Mouse (Mus musculus) CH12.LX (cell line): ENCODE results near the gene Dpep1. TPM values are rescaled to one million over a fixed set of nuclear protein-coding genes. Genes with fewer than 3 reads are reported as not detected.

ENCODE experiments used
- DNase-seq: peaks from one replicate; pipeline ENCODE4 v3.0.0-alpha.2; 2013; ENCODE audit errors: extremely low read depth
- H3K27ac ChIP-seq: 2 replicates; pipeline ENCODE4 v1.5.1; 2012; ENCODE audit warnings: low read depth, mild to moderate bottlenecking, control low read depth, moderate library complexity; ENCODE audit not compliant: insufficient read depth
- H3K27me3 ChIP-seq: replicated peaks from 2 replicates; pipeline ENCODE3; 2012; ENCODE audit warnings: inconsistent platforms
- H3K36me3 ChIP-seq, 2 experiments: replicated peaks in 1 of 2; 2 replicates each; pipeline versions ENCODE3 to v1.6.1; 2012; ENCODE audit warnings: inconsistent platforms in 1 of 2, low read length in 1 of 2, mild to moderate bottlenecking in 1 of 2, mixed read lengths in 1 of 2, moderate library complexity in 1 of 2; ENCODE audit not compliant: control insufficient read depth in 1 of 2, insufficient read depth in 1 of 2
- H3K4me1 ChIP-seq, 2 experiments: 2 replicates each; pipeline ENCODE4 v1.6.1; 2012; ENCODE audit warnings: inconsistent platforms in 1 of 2, moderate library complexity in 1 of 2; ENCODE audit not compliant: insufficient read depth in 2 of 2, control insufficient read depth in 1 of 2
- H3K4me2 ChIP-seq: 2 replicates; pipeline ENCODE4 v1.6.1; 2012; ENCODE audit warnings: low read depth, mild to moderate bottlenecking, control low read depth; ENCODE audit not compliant: poor library complexity, insufficient read depth, severe bottlenecking
- H3K4me3 ChIP-seq, 3 experiments: fragments of 150-350 bp in 1 of 3; sonication (generic) in 1 of 3; replicated peaks in 1 of 3; 2 replicates each; pipeline versions ENCODE3 to v1.5.1; 2011 to 2012; ENCODE audit warnings: low read depth in 2 of 3, low read length in 2 of 3, mild to moderate bottlenecking in 2 of 3, moderate library complexity in 2 of 3, control low read depth in 1 of 3, improper control_type of control experiment in 1 of 3, inconsistent platforms in 1 of 3, mixed read lengths in 1 of 3; ENCODE audit not compliant: poor library complexity in 1 of 3
- H3K79me2 ChIP-seq: replicated peaks from 2 replicates; pipeline ENCODE4 v1.6.1; 2012; ENCODE audit warnings: mild to moderate bottlenecking, moderate library complexity; ENCODE audit not compliant: control insufficient read depth, poor library complexity, insufficient read depth, severe bottlenecking; ENCODE audit errors: extremely low read depth
- H3K9ac ChIP-seq: 2 replicates; pipeline ENCODE4 v1.6.1; 2012; ENCODE audit warnings: low read depth, mild to moderate bottlenecking, control low read depth, moderate library complexity; ENCODE audit not compliant: insufficient read depth
- H3K9me3 ChIP-seq: replicated peaks from 2 replicates; pipeline ENCODE3; 2012; ENCODE audit warnings: low read length, inconsistent platforms, mixed read lengths
- BHLHE40 ChIP-seq: IDR thresholded peaks from 2 replicates; pipeline ENCODE4 v1.6.1; 2011; ENCODE audit warnings: mild to moderate bottlenecking, low read depth, low read length, improper control_type of control experiment
- CHD1 ChIP-seq: IDR thresholded peaks from 2 replicates; pipeline ENCODE4 v1.6.1; 2012; ENCODE audit warnings: low read depth, low read length, improper control_type of control experiment, inconsistent platforms
- CTCF ChIP-seq, 2 experiments: IDR thresholded peaks in 1 of 2; conservative IDR thresholded peaks in 1 of 2; 2 replicates each; pipeline ENCODE4 v1.5.1; 2011 to 2012; ENCODE audit warnings: low read depth in 2 of 2, low read length in 2 of 2, improper control_type of control experiment in 1 of 2, inconsistent platforms in 1 of 2, mild to moderate bottlenecking in 1 of 2, moderate library complexity in 1 of 2
- ELF1 ChIP-seq: IDR thresholded peaks from 2 replicates; pipeline ENCODE4 v1.6.1; 2014; ENCODE audit warnings: low read depth, mild to moderate bottlenecking, inconsistent platforms, low read length, improper control_type of control experiment
- ETS1 ChIP-seq: conservative IDR thresholded peaks from 2 replicates; pipeline ENCODE4 v1.6.1; 2012; ENCODE audit warnings: low read depth, mild to moderate bottlenecking, inconsistent platforms, low read length, improper control_type of control experiment, moderate library complexity
- GABPA ChIP-seq: IDR thresholded peaks from 2 replicates; pipeline ENCODE4 v1.6.1; 2012; ENCODE audit warnings: low read depth, low read length, improper control_type of control experiment, inconsistent platforms; ENCODE audit not compliant: insufficient replicate concordance
- HCFC1 ChIP-seq: IDR thresholded peaks from 2 replicates; pipeline ENCODE4 v1.6.1; 2012; ENCODE audit warnings: low read depth, mild to moderate bottlenecking, inconsistent platforms, low read length, improper control_type of control experiment
- IRF4 ChIP-seq: IDR thresholded peaks from 2 replicates; pipeline ENCODE4 v1.6.1; 2014; ENCODE audit warnings: low read depth, mild to moderate bottlenecking, inconsistent platforms, low read length, improper control_type of control experiment
- KAT2A ChIP-seq: IDR thresholded peaks from 2 replicates; pipeline ENCODE4 v1.6.1; 2012; ENCODE audit warnings: low read length, improper control_type of control experiment, inconsistent platforms; ENCODE audit not compliant: insufficient replicate concordance
- MXI1 ChIP-seq: IDR thresholded peaks from 2 replicates; pipeline ENCODE4 v1.6.1; 2011; ENCODE audit warnings: mild to moderate bottlenecking, low read depth, low read length, improper control_type of control experiment
- POLR2A ChIP-seq: IDR thresholded peaks from 2 replicates; pipeline ENCODE4 v1.6.1; 2011; ENCODE audit warnings: low read depth, mild to moderate bottlenecking, improper control_type of control experiment, low read length
- RCOR1 ChIP-seq: conservative IDR thresholded peaks from 2 replicates; pipeline ENCODE4 v1.6.1; 2012; ENCODE audit warnings: low read depth, mild to moderate bottlenecking, inconsistent platforms, low read length, improper control_type of control experiment
- SIN3A ChIP-seq: IDR thresholded peaks from 2 replicates; pipeline ENCODE4 v1.6.1; 2012; ENCODE audit warnings: low read length, improper control_type of control experiment, inconsistent platforms
- TBP ChIP-seq: conservative IDR thresholded peaks from 2 replicates; pipeline ENCODE4 v1.6.1; 2011; ENCODE audit warnings: low read depth, low read length, improper control_type of control experiment
- TCF12 ChIP-seq: IDR thresholded peaks from 2 replicates; pipeline ENCODE4 v1.6.1; 2014; ENCODE audit warnings: low read depth, mild to moderate bottlenecking, inconsistent platforms, low read length, improper control_type of control experiment
- UBTF ChIP-seq: IDR thresholded peaks from 2 replicates; pipeline ENCODE4 v1.6.1; 2012; ENCODE audit warnings: low read depth, mild to moderate bottlenecking, inconsistent platforms, low read length, improper control_type of control experiment, moderate library complexity
- USF2 ChIP-seq: conservative IDR thresholded peaks from 2 replicates; pipeline ENCODE4 v1.6.1; 2011; ENCODE audit warnings: low read depth, low read length, improper control_type of control experiment
- ZMIZ1 ChIP-seq: IDR thresholded peaks from 2 replicates; pipeline ENCODE4 v1.6.1; 2012; ENCODE audit warnings: low read depth, mild to moderate bottlenecking, inconsistent platforms, low read length, improper control_type of control experiment
- dilution Hi-C: fragments of 300-500 bp; cut with MboI; formaldehyde crosslinking; loops from 2 replicates; pipeline ENCODE4 v1.14.3; 2020; ENCODE audit warnings: low sequenced_read_pairs; ENCODE audit not compliant: extremely low pct_unique_long_range_greater_than_20kb, extremely low pct_ligation_motif_present
- in situ Hi-C: fragments of 300-500 bp; cut with MboI; formaldehyde crosslinking; loops from 3 replicates; pipeline ENCODE4 v1.14.3; 2019; ENCODE audit warnings: low sequenced_read_pairs, low pct_ligation_motif_present, low pct_unique_long_range_greater_than_20kb, mixed read lengths
- polyA plus RNA-seq: library from polyadenylated mRNA; unstranded; fragments of >175 nt; gene quantifications from 2 replicates; pipeline ENCODE4 v1.2.1, GENCODE M21; 2012; ENCODE audit warnings: low read depth; ENCODE audit not compliant: insufficient read length
- total RNA-seq, 2 experiments: library from RNA; depleted of rRNA; stranded (reverse); fragments of 300-350 nt in 1 of 2; fragments of >200 nt in 1 of 2; gene quantifications; 2 replicates each; pipeline ENCODE4 v1.2.3; 2012 to 2014

The Dpep1 gene
- total and polyA plus RNA-seq, 3 experiments: not detected

DNA sequence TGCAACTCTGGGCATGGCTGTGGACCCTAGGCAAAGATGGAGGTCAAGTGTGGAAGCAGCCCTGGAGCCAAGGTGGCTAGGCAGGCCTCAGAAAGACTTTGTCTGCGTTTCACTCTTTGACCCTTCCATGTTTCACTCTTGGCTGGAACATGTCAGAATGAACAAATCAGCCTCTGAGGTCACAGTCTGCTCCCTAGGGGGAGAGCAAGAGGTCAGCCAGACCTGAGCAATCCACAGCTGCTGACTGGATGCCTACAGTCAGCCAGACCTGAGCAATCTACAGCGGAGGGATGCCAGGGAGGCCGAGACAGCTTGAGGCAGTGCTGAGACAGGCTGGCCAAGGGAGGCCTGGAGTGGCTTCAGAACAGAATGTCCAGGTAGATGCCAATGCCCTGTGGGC, 4.7 kb upstream of the Dpep1 start:
- DNase-seq: peak; percentile 57
- H3K27ac ChIP-seq: no peak overlapping the region

DNA sequence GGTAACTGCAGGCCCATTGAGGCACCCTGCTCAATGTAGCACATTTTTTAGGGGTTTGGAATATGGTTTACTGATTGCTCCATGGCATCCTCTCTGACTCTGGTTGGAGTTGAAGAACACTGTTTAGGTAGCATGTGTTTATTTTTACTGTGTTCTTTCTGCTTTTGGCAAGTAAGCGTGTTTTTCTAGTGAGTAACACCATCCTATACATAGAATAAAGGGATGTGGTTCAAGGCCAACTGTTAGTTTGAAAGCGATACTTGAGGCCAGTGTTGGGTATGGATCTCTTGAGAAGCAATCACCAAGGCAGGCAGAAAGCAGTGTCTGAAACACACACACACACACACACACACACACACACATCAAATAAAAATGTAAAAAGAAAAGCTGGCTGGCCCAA, 2.0 kb downstream of the Dpep1 start:
- no peak for TF ChIP-seq CHD1
- TF ChIP-seq, all 38 proteins: peak for 0
- no peak overlapping the region for H3K4me2 ChIP-seq
- in situ Hi-C loops: loop anchor here (5.0 kb wide), 1 partner anchor 76 kb away; no protein-coding TSS in a partner anchor
- no peak overlapping the region for H3K4me3 ChIP-seq
- dilution Hi-C loops: no loop called here
- H3K36me3 ChIP-seq: no peaks in the 10 kb centered on the region
- no peak for DNase-seq
- H3K27me3 ChIP-seq: peaks cover 55% of the 10 kb centered on the region
- peaks cover 2% of the 10 kb centered on the region for H3K9me3 ChIP-seq
- no peak overlapping the region for H3K27ac ChIP-seq
- no peak overlapping the region for H3K9ac ChIP-seq
- peaks cover 0 to 3% of the 10 kb centered on the region in 2 experiments; a peak in 2 of 4 replicates for H3K4me1 ChIP-seq
- no peaks in the 10 kb centered on the region for H3K79me2 ChIP-seq

More for the DNA sequence above, 4.7 kb upstream of the Dpep1 start:
- peaks cover 22% of the 10 kb centered on the region for H3K9me3 ChIP-seq
- in situ Hi-C loops: no loop called here
- H3K9ac ChIP-seq: no peak overlapping the region
- no peaks in the 10 kb centered on the region for H3K36me3 ChIP-seq
- peaks cover 27% of the 10 kb centered on the region for H3K27me3 ChIP-seq
- no peak overlapping the region for H3K4me2 ChIP-seq
- peaks cover 0 to 3% of the 10 kb centered on the region in 2 experiments; a peak in 1 of 4 replicates for H3K4me1 ChIP-seq
- no peak for TF ChIP-seq GABPA
- 0 out of 2 replicates have a peak, but pooled peaks have one; percentile 43 for TF ChIP-seq ELF1
- TF ChIP-seq KAT2A: 0 out of 2 replicates have a peak, but pooled peaks have one; percentile 53
- TF ChIP-seq BHLHE40: 0 out of 2 replicates have a peak, but pooled peaks have one; percentile 12
- no peak for TF ChIP-seq CHD1
- peak; percentile 71 for TF ChIP-seq IRF4
- TF ChIP-seq TBP: peak; percentile 87
- peak; percentile 64; the same call in 1 of the 2 replicates for TF ChIP-seq TCF12
- peak; percentile 37 for TF ChIP-seq POLR2A
- TF ChIP-seq SIN3A: peak; percentile 95
- no peak; a peak in 1 of 4 replicates for TF ChIP-seq CTCF (conservative IDR thresholded peaks at IDR 0.05 in 1 of 2, IDR thresholded peaks at IDR 0.05 in 1 of 2; ENCODE audit: low read depth in 2 of 2, low read length in 2 of 2)
- no peak for TF ChIP-seq MXI1
- TF ChIP-seq HCFC1: peak; percentile 81
- TF ChIP-seq ETS1: peak; percentile 23; the same call in 1 of the 2 replicates
- TF ChIP-seq RCOR1: no peak
- TF ChIP-seq ZMIZ1: no peak
- 0 out of 2 replicates have a peak, but pooled peaks have one; percentile 50 for TF ChIP-seq UBTF
- TF ChIP-seq USF2: no peak
- peak overlapping the region in 1 of 3 experiments; percentile 19 for H3K4me3 ChIP-seq
- H3K79me2 ChIP-seq: no peaks in the 10 kb centered on the region
- dilution Hi-C loops: no loop called here
